Mouse (Mus musculus) lung, embryonic 16.5 days (tissue): ENCODE measurements around the gene Pald1. TPM values are rescaled to one million over a fixed set of nuclear protein-coding genes. Genes with fewer than 3 reads are reported as not detected.

Source experiments
- ATAC-seq: fragments of 200-750 bp; cut with Nextera tagmentation; 2 replicates; pipeline ENCODE4 v1.8.0; 2017; ENCODE audit warnings: low read depth, mild to moderate bottlenecking, moderate library complexity
- H3K27ac ChIP-seq: fragments of 300-500 bp; sonication (generic); 2 replicates; pipeline ENCODE4 v1.5.1; 2014; ENCODE audit warnings: mild to moderate bottlenecking, control low read depth, low read length
- H3K27me3 ChIP-seq: fragments of 300-500 bp; sonication (generic); 2 replicates; pipeline ENCODE4 v1.6.1; 2014; ENCODE audit warnings: low read depth, low read length, mixed read lengths; ENCODE audit not compliant: control insufficient read depth, insufficient read depth
- H3K36me3 ChIP-seq: fragments of 300-500 bp; sonication (generic); 2 replicates; pipeline ENCODE4 v1.6.1; 2014; ENCODE audit warnings: low read length; ENCODE audit not compliant: control insufficient read depth, insufficient read depth
- H3K4me1 ChIP-seq: fragments of 300-500 bp; sonication (generic); replicated peaks from 2 replicates; pipeline ENCODE4 v1.6.1; 2014; ENCODE audit warnings: low read length, mixed read lengths; ENCODE audit not compliant: control insufficient read depth, insufficient read depth
- H3K4me2 ChIP-seq: fragments of 300-500 bp; sonication (generic); 2 replicates; pipeline ENCODE4 v1.6.1; 2014; ENCODE audit warnings: low read depth, low read length, control low read depth
- H3K4me3 ChIP-seq: fragments of 300-500 bp; sonication (generic); 2 replicates; pipeline ENCODE4 v1.5.1; 2014; ENCODE audit warnings: mild to moderate bottlenecking, low read length, control low read depth
- H3K9ac ChIP-seq: fragments of 300-500 bp; sonication (generic); 2 replicates; pipeline ENCODE4 v1.6.1; 2014; ENCODE audit warnings: low read length, control low read depth
- H3K9me3 ChIP-seq: fragments of 300-500 bp; sonication (generic); 2 replicates; pipeline ENCODE4 v1.6.1; 2016; ENCODE audit warnings: low read length; ENCODE audit not compliant: control insufficient read depth
- WGBS: fragments of 180-500 bp; shearing (Covaris S2); extraction: QIAGEN DNeasy Blood & Tissue Kit; methylation state at CpG from one replicate; pipeline ENCODE4 v1.1.7; 2014; 5-methylcytosine and 5-hydroxymethylcytosine counted together
- polyA plus RNA-seq: library from polyadenylated mRNA; unstranded; fragments of >200 nt; fragmentation: Nextera tagmentation; extraction: Ambion mirVana; gene quantifications from 2 replicates; pipeline ENCODE4 v1.2.1, GENCODE M21; 2015

Gene Pald1
- polyA plus RNA-seq, 1 experiment from 2014 or later = 49.4 TPM

DNA sequence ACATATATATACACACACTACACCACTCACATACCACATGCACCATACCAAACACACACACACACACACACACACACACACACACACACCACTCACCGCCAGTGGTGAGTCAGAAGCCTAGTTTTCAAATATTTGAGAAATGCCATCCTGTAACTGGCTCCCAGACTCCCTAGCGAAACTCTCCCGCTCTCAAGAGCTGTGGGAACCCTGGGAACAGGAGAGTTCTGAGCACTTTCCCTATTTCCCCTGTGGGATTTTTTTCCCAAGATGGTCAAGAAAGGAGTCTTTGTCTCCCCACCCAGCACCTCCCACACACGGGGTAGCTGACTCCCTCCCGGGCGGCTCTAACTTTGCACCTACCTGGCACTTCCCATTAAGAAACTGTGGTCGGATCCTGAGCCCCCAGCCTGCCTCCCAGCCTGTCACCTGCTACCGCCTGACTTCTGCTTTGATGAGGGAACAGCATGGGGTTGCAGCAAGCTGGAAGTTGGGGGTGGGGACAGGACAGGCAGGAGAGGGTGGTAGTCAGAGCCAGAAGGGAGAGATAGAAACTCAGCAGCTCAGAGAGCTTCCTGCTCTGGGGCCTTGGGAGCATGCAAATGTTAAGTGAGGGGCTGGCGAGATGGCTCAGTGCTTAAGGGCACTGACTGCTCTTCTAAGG, 11.3 kb upstream of the Pald1 start:
- H3K9me3 ChIP-seq = no peaks in the 10 kb centered on the region
- peaks cover 14% of the 10 kb centered on the region; the same call in 1 of the 2 replicates for H3K4me1 ChIP-seq
- peak overlapping the region; percentile 19; the same call in 1 of the 2 replicates for H3K4me2 ChIP-seq
- no peaks in the 10 kb centered on the region for H3K36me3 ChIP-seq
- ATAC-seq = peak; percentile 73
- no peaks in the 10 kb centered on the region for H3K27me3 ChIP-seq
- peak overlapping the region; percentile 22 for H3K4me3 ChIP-seq
- H3K9ac ChIP-seq = peak overlapping the region; percentile 54; the same call in 1 of the 2 replicates
- peak overlapping the region; percentile 60 for H3K27ac ChIP-seq
- WGBS = 21% methylated on average over 9 of the region's 9 CpGs

GRCm38 (mm10) chr10:61392584-61392983, 9.3 kb upstream of the Pald1 start:
- Histone ChIP-seq H3K36me3 (no peaks in the 10 kb centered on the region), H3K9me3 (no peaks in the 10 kb centered on the region), H3K9ac (no peak overlapping the region), H3K4me1 (peaks cover 19% of the 10 kb centered on the region; the same call in 1 of the 2 replicates), H3K27ac (peak overlapping the region; percentile 31; the same call in 1 of the 2 replicates), H3K27me3 (no peaks in the 10 kb centered on the region), H3K4me3 (no peak overlapping the region), H3K4me2 (no peak overlapping the region)
- WGBS = 17% methylated on average over 4 of the region's 4 CpGs
- peak; percentile 45; the same call in 1 of the 2 replicates for ATAC-seq

DNA sequence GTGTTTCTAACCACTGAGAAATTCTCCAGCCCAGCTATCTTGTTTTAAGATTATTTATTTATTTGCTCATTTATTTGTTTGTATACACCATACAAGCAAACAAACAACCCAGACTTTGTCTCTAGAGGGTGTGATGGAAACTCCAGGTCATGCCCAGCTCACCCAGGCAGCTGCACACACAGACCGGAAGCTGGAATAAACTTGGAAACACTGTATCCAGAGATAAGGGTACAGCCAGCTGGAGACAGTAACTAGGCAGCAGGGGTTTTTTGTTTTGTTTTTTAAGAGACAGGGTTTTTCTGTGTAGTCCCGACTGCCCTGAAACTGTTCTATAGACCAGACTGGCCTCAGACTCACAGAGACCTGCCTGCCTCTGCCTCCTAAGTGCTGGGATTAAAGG, 6.8 kb upstream of the Pald1 start:
- Histone ChIP-seq H3K9me3 (no peaks in the 10 kb centered on the region), H3K9ac (no peak overlapping the region), H3K27ac (peak overlapping the region; percentile 56), H3K27me3 (no peaks in the 10 kb centered on the region), H3K4me1 (peaks cover 33% of the 10 kb centered on the region), H3K4me2 (no peak overlapping the region), H3K4me3 (no peak overlapping the region), H3K36me3 (no peaks in the 10 kb centered on the region)
- no peak for ATAC-seq
- WGBS = 39% methylated on average over 2 of the region's 2 CpGs

DNA sequence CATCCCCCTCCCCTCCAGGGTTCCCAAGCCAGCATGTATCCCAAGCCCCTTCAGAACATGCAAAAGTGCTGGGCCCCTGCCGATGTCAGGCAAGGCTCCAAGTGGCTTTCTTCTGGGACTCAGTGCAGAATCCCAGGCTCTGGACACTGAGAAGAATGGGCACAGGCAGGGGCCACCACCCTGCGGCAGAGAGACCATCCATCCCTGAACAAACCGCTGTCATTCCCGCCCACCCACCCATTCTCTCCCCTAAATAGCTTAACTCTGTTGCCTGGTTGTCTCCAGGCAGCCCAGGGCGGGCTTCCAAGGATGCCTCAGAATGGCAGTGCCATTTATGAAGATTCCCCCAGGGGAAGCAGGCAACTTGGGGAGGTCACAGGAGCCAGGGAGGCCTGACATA, 5.7 kb upstream of the Pald1 start:
- Histone ChIP-seq H3K36me3 (no peaks in the 10 kb centered on the region), H3K9ac (no peak overlapping the region), H3K4me2 (no peak overlapping the region), H3K4me3 (no peak overlapping the region), H3K27ac (no peak overlapping the region), H3K27me3 (no peaks in the 10 kb centered on the region), H3K9me3 (no peaks in the 10 kb centered on the region), H3K4me1 (peaks cover 38% of the 10 kb centered on the region)
- WGBS = 74% methylated on average over 5 of the region's 5 CpGs
- ATAC-seq = no peak

DNA sequence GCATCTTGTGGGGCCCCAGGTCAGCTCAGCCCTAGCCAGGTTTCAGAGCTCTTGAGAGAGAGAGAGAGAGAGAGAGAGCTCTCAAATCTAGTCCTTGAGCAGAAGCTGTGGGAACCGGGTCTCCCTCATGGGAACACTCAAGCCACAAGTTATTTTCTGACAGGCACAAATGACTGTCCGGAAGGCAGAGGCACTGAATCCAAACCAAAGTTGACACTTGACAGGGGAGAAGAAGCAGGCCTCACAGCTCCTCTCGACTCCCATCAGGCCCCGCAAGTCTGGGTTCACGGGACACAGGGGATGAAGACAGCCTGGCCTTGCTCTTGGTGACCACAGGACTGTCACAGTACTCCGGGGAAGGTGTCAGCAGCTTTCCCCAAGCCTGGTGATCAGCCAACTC, 3.0 kb upstream of the Pald1 start:
- Histone ChIP-seq H3K9me3 (no peaks in the 10 kb centered on the region), H3K4me1 (peaks cover 40% of the 10 kb centered on the region), H3K9ac (no peak overlapping the region), H3K4me3 (no peak overlapping the region), H3K4me2 (no peak overlapping the region), H3K36me3 (no peaks in the 10 kb centered on the region), H3K27ac (peak overlapping the region; percentile 80), H3K27me3 (no peaks in the 10 kb centered on the region)
- peak; percentile 59 for ATAC-seq
- 32% methylated on average over 6 of the region's 6 CpGs for WGBS

- WGBS = 60% methylated on average over 6 of the region's 6 CpGs
- H3K27me3 ChIP-seq = no peaks in the 10 kb centered on the region
- ATAC-seq = peak; percentile 18; the same call in 1 of the 2 replicates
- H3K9ac ChIP-seq = no peak overlapping the region
- no peaks in the 10 kb centered on the region for H3K36me3 ChIP-seq
- no peak overlapping the region for H3K4me2 ChIP-seq
- no peak overlapping the region for H3K4me3 ChIP-seq
- H3K4me1 ChIP-seq = peaks cover 48% of the 10 kb centered on the region
- H3K9me3 ChIP-seq = no peaks in the 10 kb centered on the region
- H3K27ac ChIP-seq = peak overlapping the region; percentile 80
These were observed 1.8 kb upstream of the Pald1 start for GRCm38 (mm10) chr10:61385174-61385573.

DNA sequence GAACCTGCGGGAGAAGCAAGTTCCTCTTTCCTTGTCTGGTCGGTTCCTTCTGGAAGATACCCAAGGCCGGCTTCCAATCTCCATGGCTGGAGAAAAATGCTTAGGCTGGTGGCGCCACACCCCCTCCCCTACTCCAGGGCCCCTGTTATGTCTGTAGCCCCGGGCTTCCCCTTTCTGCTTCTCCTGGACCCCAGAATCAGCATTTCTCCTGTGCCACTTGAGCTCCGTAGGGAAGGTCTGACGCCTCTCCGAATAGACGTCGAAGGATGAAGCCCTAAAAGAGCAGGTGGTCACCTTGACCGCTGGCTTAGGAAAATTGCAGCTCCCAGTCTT, 351 bp upstream of the Pald1 start:
- ATAC-seq = peak; percentile 6

GRCm38 (mm10) chr10:61382281-61382731, 1.0 kb downstream of the Pald1 start:
- peak overlapping the region; percentile 81 for H3K4me3 ChIP-seq
- no peak for ATAC-seq
- H3K4me1 ChIP-seq = peaks cover 51% of the 10 kb centered on the region
- no peaks in the 10 kb centered on the region for H3K36me3 ChIP-seq
- peak overlapping the region; percentile 64 for H3K27ac ChIP-seq
- no peaks in the 10 kb centered on the region for H3K9me3 ChIP-seq
- no peaks in the 10 kb centered on the region for H3K27me3 ChIP-seq
- peak overlapping the region; percentile 90 for H3K4me2 ChIP-seq
- H3K9ac ChIP-seq = peak overlapping the region; percentile 80
- 2% methylated on average over 8 of the region's 8 CpGs for WGBS

More for the DNA sequence above, 351 bp upstream of the Pald1 start:
- Histone ChIP-seq H3K27me3 (no peaks in the 10 kb centered on the region), H3K27ac (peak overlapping the region; percentile 29), H3K4me3 (peak overlapping the region; percentile 81), H3K9me3 (no peaks in the 10 kb centered on the region), H3K4me2 (peak overlapping the region; percentile 90), H3K4me1 (peaks cover 49% of the 10 kb centered on the region), H3K9ac (peak overlapping the region; percentile 80), H3K36me3 (no peaks in the 10 kb centered on the region)
- WGBS = 4% methylated on average over 11 of the region's 11 CpGs

GRCm38 (mm10) chr10:61381823-61382222, 1.5 kb downstream of the Pald1 start:
- no peaks in the 10 kb centered on the region for H3K36me3 ChIP-seq
- ATAC-seq = no peak
- H3K27ac ChIP-seq = peak overlapping the region; percentile 64
- peaks cover 50% of the 10 kb centered on the region for H3K4me1 ChIP-seq
- peak overlapping the region; percentile 90 for H3K4me2 ChIP-seq
- peak overlapping the region; percentile 81 for H3K4me3 ChIP-seq
- WGBS = 12% methylated on average over 8 of the region's 8 CpGs
- peak overlapping the region; percentile 80 for H3K9ac ChIP-seq
- no peaks in the 10 kb centered on the region for H3K9me3 ChIP-seq
- no peaks in the 10 kb centered on the region for H3K27me3 ChIP-seq
